ENCODE assay signal across 13 mouse cellular contexts in the genomic region with DNA sequence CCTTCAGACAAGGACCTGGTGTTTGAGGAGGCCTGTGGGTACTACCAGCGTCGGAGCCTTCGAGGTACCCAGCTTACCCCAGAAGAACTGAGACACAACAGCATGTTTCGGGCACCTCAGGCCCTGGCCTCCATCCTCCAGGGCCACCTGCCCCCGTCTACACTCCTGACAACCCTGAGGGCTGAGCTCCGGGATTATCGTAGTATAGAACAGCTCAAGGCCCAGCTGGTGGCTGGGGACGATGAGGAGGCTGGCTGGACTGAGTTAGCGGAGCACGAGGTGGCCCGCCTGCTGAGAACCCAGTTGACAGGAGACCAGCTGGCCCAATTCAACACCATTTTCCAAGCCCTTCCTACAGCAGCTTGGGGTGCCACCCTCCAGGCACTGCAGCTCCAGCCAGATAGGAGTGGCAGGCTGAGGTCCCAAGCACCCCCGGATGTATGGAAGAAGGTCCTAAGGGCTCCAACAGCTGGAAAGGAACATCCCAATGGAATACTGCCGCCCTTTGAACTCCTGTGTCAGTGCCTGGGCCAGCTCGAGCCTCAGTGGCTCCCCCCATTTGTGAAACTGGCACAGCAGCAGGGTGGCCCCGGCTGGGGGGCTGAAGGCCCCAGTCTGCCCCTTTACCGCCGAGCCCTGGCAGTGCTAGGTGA. TPM values are rescaled to one million over a fixed set of nuclear protein-coding genes. Genes with fewer than 3 reads are reported as not detected.
DNase-seq lines count a peak whose midpoint lies in the region; ATAC-seq lines count a peak whose summit lies in the region.
"Had no signal": no experiment of that assay in that cellular context is flagged by ENCODE, and none has a peak within 500 bp of the region (broad histone marks: within the 10 kb centered on the region; RNA-seq: fewer than 3 reads in every experiment).

No protein-coding gene starts in this region.

- peak overlapping the region; percentile 97 for H3K4me2 ChIP-seq in intestine, embryonic 15.5 days (replicated peaks)
- H3K4me2 ChIP-seq in intestine, embryonic 16.5 days (ENCODE audit: low read depth, low read length), result no peak overlapping the region

- peaks cover 26% of the 10 kb centered on the region for H3K4me1 ChIP-seq in intestine, embryonic 15.5 days (replicated peaks)
- peaks cover 9% of the 10 kb centered on the region for H3K4me1 ChIP-seq in intestine, embryonic 16.5 days (ENCODE audit: control insufficient read depth, insufficient read depth, low read length)

- no peak overlapping the region for H3K27ac ChIP-seq in intestine, embryonic 15.5 days
- no peak overlapping the region for H3K27ac ChIP-seq in intestine, embryonic 16.5 days (ENCODE audit: low read length)
- H3K27ac ChIP-seq: heart, adult 2 months had no signal

- no peaks in the 10 kb centered on the region for H3K9me3 ChIP-seq in intestine, embryonic 15.5 days
- H3K9me3 ChIP-seq in intestine, embryonic 16.5 days (ENCODE audit: control insufficient read depth, low read length), result no peaks in the 10 kb centered on the region

- DNase-seq in cerebellum, adult 9-10 months, result peak; percentile 27
- no peak for DNase-seq in cerebellum, adult 11 months
- peak; percentile 53 for DNase-seq in retina, postnatal 1 day
- DNase-seq in retina, embryonic 14.5 days (ENCODE audit: low spot score), result no peak
- DNase-seq in right cerebral cortex, postnatal 4 days, result no peak
- no peak for DNase-seq in lung, postnatal 4 days
- DNase-seq: B cell, adult 2 months; kidney, adult 9 months; lung, adult 2 months; midbrain, embryonic 14.5 days had no signal

- no peak for ATAC-seq in intestine, embryonic 15.5 days
- no peak for ATAC-seq in intestine, embryonic 16.5 days

- H3K36me3 ChIP-seq in intestine, embryonic 15.5 days, result 0 out of 2 replicates have a peak, but pooled peaks cover 4% of the 10 kb centered on the region
- no peaks in the 10 kb centered on the region for H3K36me3 ChIP-seq in intestine, embryonic 16.5 days (ENCODE audit: control insufficient read depth, insufficient read depth, low read length)

- WGBS in intestine, embryonic 15.5 days, result 83% methylated on average over 17 of the region's 17 CpGs
- WGBS in intestine, embryonic 16.5 days, result 81% methylated on average over 17 of the region's 17 CpGs

- H3K9ac ChIP-seq in intestine, embryonic 15.5 days, result no peak overlapping the region
- no peak overlapping the region for H3K9ac ChIP-seq in intestine, embryonic 16.5 days (ENCODE audit: low read depth, low read length)

- H3K4me3 ChIP-seq in intestine, embryonic 15.5 days (replicated peaks), result no peak overlapping the region
- no peak overlapping the region for H3K4me3 ChIP-seq in intestine, embryonic 16.5 days (ENCODE audit: low read length)

- no peaks in the 10 kb centered on the region for H3K27me3 ChIP-seq in intestine, embryonic 15.5 days (replicated peaks)
- no peaks in the 10 kb centered on the region for H3K27me3 ChIP-seq in intestine, embryonic 16.5 days (replicated peaks; ENCODE audit: control insufficient read depth, insufficient read depth, low read length)

RNA-seq across cellular contexts. Expression of gene Hps6, which starts 1.6 kb away (rescaled TPM):
- 8.8 and 9.5 TPM in 2 replicates for polyA plus RNA-seq in intestine, embryonic 15.5 days (2015; fragmentation: Nextera tagmentation; extraction: Ambion mirVana)
- 8.8 and 9.4 TPM in 2 replicates for polyA plus RNA-seq in intestine, embryonic 16.5 days (2015; fragmentation: Nextera tagmentation; extraction: Ambion mirVana)

RNA-seq across cellular contexts. Expression of gene Armh3, which starts 6.7 kb away (rescaled TPM):
- 15.5 and 16.5 TPM in 2 replicates for polyA plus RNA-seq in intestine, embryonic 15.5 days (2015; fragmentation: Nextera tagmentation; extraction: Ambion mirVana)
- polyA plus RNA-seq in intestine, embryonic 16.5 days (2015; fragmentation: Nextera tagmentation; extraction: Ambion mirVana), result 17.2 and 17.3 TPM in 2 replicates

RNA-seq across cellular contexts. Expression of gene Pprc1, which starts 39.7 kb away (rescaled TPM):
- 31.0 and 36.5 TPM in 2 replicates for polyA plus RNA-seq in intestine, embryonic 15.5 days (2015; fragmentation: Nextera tagmentation; extraction: Ambion mirVana)
- 23.4 and 27.5 TPM in 2 replicates for polyA plus RNA-seq in intestine, embryonic 16.5 days (2015; fragmentation: Nextera tagmentation; extraction: Ambion mirVana)

RNA-seq across cellular contexts. Expression of gene Ldb1, which starts 40.1 kb away (rescaled TPM):
- polyA plus RNA-seq in intestine, embryonic 15.5 days (2015; fragmentation: Nextera tagmentation; extraction: Ambion mirVana), result 53.2 and 57.8 TPM in 2 replicates
- 23.3 and 26.3 TPM in 2 replicates for polyA plus RNA-seq in intestine, embryonic 16.5 days (2015; fragmentation: Nextera tagmentation; extraction: Ambion mirVana)

Comparison
In these comparisons a context has a peak if more than half of its experiments do, and no peak if none do; other contexts are left out.
1. DNase-seq: peak in cerebellum, adult 9-10 months (single experiment) and retina, postnatal 1 day (single experiment); none in cerebellum, adult 11 months (single experiment), retina, embryonic 14.5 days (single experiment), right cerebral cortex, postnatal 4 days (single experiment) and lung, postnatal 4 days (0 of 2).